Mouse (Mus musculus): Measurements from ENCODE around the gene Spryd7. TPM values are rescaled to one million over a fixed set of nuclear protein-coding genes. Genes with fewer than 3 reads are reported as not detected.

The Spryd7 gene
- total RNA-seq, 2 experiments from 2014 or later = 38.7 to 47.8 TPM

Other genes with a start within 250 kb of the Spryd7 start
- gene Arl11, start 247.1 kb downstream of the Spryd7 start, total RNA-seq (2021) = under 1 TPM; 0.49 to 0.80 TPM
- gene Ebpl, start 196.4 kb downstream of the Spryd7 start, total RNA-seq (2021) = 1 to 10 TPM; 1.8 to 1.9 TPM
- 10 to 100 TPM; 71.0 to 78.0 TPM for gene Kpna3, start 117.0 kb downstream of the Spryd7 start, total RNA-seq (2021)
- gene Trim13, start 41.4 kb upstream of the Spryd7 start, total RNA-seq (2021) = 10 to 100 TPM in 1 of 2 experiments, 1 to 10 TPM in 1; 8.0 to 15.8 TPM
- gene Kcnrg, start 50.6 kb upstream of the Spryd7 start, total RNA-seq (2021) = under 1 TPM; 0.16 to 0.27 TPM